Mouse (Mus musculus): ENCODE data around the gene Prkn.

The Prkn gene

GRCm38 (mm10) chr17:10987040-10987439 lies 146.9 kb downstream of the Prkn start:
- in situ Hi-C loops (cut with MseI, MboI) = no loop called here

GRCm38 (mm10) chr17:10997291-10997690 lies 157.1 kb downstream of the Prkn start:
- in situ Hi-C loops (cut with MseI, MboI) = no loop called here

- in situ Hi-C loops (cut with MseI, MboI) = no loop called here
These were observed 183.2 kb downstream of the Prkn start for GRCm38 (mm10) chr17:11023371-11023770.

GRCm38 (mm10) chr17:11029348-11029747 lies 189.2 kb downstream of the Prkn start:
- in situ Hi-C loops (cut with MseI, MboI) = no loop called here

- in situ Hi-C loops (cut with MseI, MboI) = no loop called here
These were observed 190.8 kb downstream of the Prkn start for GRCm38 (mm10) chr17:11030936-11031335.

GRCm38 (mm10) chr17:11032366-11032765 lies 192.2 kb downstream of the Prkn start:
- in situ Hi-C loops (cut with MseI, MboI) = no loop called here

- in situ Hi-C loops (cut with MseI, MboI) = no loop called here
These were observed 193.4 kb downstream of the Prkn start for GRCm38 (mm10) chr17:11033594-11033993.

GRCm38 (mm10) chr17:11038272-11038671 lies 198.1 kb downstream of the Prkn start:
- in situ Hi-C loops (cut with MseI, MboI) = no loop called here

- in situ Hi-C loops (cut with MseI, MboI) = no loop called here
These were observed 218.8 kb downstream of the Prkn start for GRCm38 (mm10) chr17:11058986-11059385.

- in situ Hi-C loops (cut with MseI, MboI) = no loop called here
These were observed 227.0 kb downstream of the Prkn start for GRCm38 (mm10) chr17:11067076-11067703.

- in situ Hi-C loops (cut with MseI, MboI) = no loop called here
These were observed 227.7 kb downstream of the Prkn start for GRCm38 (mm10) chr17:11067704-11068475.

- in situ Hi-C loops (cut with MseI, MboI) = no loop called here
These were observed 230.8 kb downstream of the Prkn start for GRCm38 (mm10) chr17:11070996-11071395.

- in situ Hi-C loops (cut with MseI, MboI) = no loop called here
These were observed 236.2 kb downstream of the Prkn start for GRCm38 (mm10) chr17:11076319-11076903.

GRCm38 (mm10) chr17:11086492-11086891 lies 246.3 kb downstream of the Prkn start:
- in situ Hi-C loops (cut with MseI, MboI) = no loop called here

GRCm38 (mm10) chr17:11087088-11087487 lies 246.9 kb downstream of the Prkn start:
- in situ Hi-C loops (cut with MseI, MboI) = no loop called here

GRCm38 (mm10) chr17:11087823-11088222 lies 247.6 kb downstream of the Prkn start:
- in situ Hi-C loops (cut with MseI, MboI) = no loop called here

- in situ Hi-C loops (cut with MseI, MboI) = no loop called here
These were observed 249.2 kb downstream of the Prkn start for GRCm38 (mm10) chr17:11089361-11089760.

GRCm38 (mm10) chr17:11092900-11093299 lies 252.7 kb downstream of the Prkn start:
- in situ Hi-C loops (cut with MseI, MboI) = no loop called here

- in situ Hi-C loops (cut with MseI, MboI) = no loop called here
These were observed 253.1 kb downstream of the Prkn start for GRCm38 (mm10) chr17:11093321-11093720.

GRCm38 (mm10) chr17:11107007-11107406 lies 266.8 kb downstream of the Prkn start:
- in situ Hi-C loops (cut with MseI, MboI) = no loop called here

- in situ Hi-C loops (cut with MseI, MboI) = no loop called here
These were observed 267.7 kb downstream of the Prkn start for GRCm38 (mm10) chr17:11107916-11108315.

GRCm38 (mm10) chr17:11117508-11117907 lies 277.3 kb downstream of the Prkn start:
- in situ Hi-C loops (cut with MseI, MboI) = no loop called here

- in situ Hi-C loops (cut with MseI, MboI) = no loop called here
These were observed 283.9 kb downstream of the Prkn start for GRCm38 (mm10) chr17:11124048-11124447.

Data from mouse trophoblast stem cell (cell line).